Mouse (Mus musculus): ENCODE measurements around the gene Nfkbiz.

Nfkbiz gene

DNA sequence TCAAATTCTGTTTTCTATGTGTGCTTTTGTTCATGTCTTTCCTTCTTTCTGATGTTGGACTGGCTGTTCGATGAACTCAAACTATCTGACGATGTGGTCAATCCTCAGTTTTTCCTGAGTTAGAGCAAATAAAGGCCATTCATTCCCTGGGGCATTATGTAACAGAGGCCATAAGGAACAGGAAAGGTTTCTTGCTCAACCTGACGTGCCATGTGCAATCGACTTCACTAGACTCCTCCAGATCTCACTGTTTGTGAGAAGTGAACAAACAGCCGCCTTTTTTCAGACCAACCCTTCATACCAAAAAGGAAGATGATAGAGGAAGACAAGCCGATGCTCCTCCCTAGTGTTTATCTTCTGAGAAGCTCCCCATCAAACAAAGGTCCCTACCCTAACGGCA, 48.4 kb downstream of the Nfkbiz start:
- no peak for DNase-seq

DNA sequence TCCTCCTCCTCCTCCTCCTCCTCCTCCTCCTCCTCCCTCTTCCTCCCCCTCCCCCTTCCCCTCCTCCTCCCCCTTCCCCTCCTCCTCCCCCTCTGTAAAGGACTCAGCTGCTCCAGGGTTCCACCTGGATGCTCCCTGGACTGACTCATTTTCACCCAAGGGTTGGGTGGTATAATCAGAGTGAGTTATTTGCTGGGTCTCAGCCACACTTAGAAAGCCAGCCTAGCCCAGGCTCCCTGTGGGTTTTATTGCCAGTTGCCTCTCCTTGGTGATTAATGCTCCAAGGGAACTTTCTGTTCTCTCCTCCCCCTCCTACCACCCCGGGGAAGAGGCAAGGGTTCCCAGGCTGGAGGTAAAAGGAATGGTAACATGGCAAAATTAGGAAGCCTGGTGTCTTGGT, 49.4 kb downstream of the Nfkbiz start:
- no peak for DNase-seq

DNA sequence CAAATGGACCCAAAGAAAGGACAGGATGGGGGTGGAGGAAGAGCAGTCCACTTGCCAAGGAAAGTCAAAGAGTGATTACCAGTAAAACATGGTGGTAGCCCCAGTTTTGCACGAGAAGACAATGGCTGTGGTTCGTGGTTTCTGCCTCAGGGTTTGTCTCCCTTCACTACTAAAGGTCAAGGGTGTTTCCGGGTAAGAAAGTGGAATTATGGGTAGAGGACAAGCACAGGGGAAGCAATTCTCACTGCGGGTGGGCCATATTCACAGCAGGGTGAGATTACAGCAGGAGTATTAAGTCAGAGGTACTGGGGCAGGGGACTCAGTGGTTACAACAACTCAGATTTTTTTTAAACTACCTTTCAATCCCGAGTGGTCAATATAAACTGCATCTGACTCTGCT, 50.0 kb downstream of the Nfkbiz start:
- DNase-seq: no peak

DNA sequence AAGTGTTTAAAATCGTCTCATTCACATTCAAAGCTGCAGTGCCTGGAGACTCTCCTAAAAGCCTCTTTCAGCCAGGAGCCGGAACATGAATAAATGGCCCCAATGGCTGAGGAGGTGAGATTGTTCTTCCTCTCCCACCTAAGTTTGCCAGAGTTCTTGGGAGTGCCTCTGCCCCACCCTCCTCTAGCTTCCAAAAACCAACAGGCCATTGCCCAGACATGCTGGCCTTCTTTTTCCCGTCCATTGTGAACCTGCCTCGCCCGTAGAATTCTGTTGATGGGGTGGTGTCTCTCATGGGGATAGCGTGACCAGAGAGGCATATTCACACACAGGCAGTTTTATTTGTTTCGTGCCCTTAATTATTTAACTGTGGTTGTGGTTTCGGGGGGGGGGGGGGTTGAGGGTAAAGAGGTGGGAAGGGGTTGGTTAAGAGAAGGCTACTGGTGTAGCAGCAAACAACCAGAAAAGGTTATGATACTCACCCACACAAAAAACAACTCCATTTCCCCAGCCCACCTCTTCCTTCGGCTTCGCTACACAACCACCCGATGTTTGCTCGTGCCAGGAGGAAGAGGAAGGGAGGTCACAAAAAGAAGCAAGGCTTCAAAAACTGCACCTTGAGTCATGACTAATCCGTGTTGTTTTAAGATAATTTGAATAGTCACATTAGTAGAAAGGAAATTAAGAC, 51.2 kb downstream of the Nfkbiz start:
- DNase-seq: no peak

DNA sequence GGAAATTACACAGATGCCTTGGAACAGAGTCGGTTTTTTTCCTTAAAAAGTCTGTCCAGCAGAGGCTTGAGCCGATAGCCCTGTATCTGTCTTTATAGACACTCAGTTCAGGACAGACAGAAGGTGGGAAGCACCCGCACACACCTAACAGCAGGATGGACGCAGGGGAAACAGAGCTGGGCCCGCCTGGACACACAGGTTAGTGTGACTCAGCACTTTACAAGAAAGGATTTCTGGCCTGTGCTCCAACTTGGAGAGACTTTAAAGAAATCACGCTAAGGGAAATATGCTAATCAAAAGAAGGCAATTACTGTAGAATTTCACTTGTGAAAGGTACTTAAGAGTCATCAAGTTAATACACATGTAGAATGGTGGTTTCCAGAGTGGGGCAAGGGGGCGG, 54.3 kb downstream of the Nfkbiz start:
- DNase-seq: no peak

DNA sequence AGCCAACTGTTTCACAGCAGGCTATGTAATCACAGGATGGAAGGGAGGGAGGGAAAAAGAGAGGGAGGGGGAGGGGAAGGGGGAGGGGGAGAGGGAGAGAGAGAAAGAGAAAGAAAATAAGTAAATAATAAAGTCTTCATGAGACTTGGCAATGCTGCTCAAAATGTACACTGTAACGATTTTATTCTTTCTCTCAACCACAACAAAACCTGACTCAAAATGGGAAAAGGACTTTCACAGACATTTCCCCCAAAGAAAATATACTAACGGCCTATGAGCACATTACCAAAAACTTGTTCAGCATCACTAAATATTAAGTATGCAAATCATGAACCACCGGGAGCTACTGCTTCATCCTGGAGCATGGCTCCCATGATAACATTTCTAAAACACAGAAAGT, 54.8 kb downstream of the Nfkbiz start:
- no peak for DNase-seq

DNA sequence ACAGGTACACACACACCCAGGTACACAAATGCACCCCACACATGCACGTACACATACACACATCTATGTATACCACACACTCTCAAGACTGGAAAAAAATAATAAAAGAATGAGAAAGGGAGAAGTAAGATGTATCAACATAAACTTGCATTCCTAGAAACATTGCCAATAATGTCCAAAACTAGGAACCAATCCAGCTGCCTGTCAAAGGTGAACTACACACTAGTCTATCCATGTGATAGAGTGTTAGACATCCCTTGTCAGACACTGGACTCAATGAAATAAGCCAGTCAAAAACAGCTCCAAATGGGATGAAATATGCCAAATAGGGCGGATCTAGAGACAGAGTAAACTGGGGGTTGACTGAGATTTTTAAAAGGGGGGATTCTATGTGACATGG, 55.8 kb downstream of the Nfkbiz start:
- no peak for DNase-seq

DNA sequence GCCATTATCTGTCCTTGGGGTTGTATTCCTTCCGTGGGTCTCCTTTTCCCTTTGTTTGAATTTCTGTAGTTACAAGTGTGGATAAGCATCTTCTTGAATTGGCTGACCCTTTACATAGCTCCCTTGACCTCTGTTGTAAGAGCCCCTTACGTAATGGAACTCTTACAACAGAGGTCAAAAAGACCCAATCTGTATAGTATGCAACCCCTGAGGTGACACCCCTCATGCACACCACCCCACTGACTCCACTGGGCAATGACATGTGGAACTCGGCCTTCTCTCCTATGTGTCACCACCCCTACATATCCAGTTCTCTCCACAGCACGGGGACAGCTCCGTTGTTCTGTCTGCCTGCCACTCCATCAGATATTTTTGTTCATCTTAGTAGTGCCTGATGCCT, 56.9 kb downstream of the Nfkbiz start:
- DNase-seq: no peak

DNA sequence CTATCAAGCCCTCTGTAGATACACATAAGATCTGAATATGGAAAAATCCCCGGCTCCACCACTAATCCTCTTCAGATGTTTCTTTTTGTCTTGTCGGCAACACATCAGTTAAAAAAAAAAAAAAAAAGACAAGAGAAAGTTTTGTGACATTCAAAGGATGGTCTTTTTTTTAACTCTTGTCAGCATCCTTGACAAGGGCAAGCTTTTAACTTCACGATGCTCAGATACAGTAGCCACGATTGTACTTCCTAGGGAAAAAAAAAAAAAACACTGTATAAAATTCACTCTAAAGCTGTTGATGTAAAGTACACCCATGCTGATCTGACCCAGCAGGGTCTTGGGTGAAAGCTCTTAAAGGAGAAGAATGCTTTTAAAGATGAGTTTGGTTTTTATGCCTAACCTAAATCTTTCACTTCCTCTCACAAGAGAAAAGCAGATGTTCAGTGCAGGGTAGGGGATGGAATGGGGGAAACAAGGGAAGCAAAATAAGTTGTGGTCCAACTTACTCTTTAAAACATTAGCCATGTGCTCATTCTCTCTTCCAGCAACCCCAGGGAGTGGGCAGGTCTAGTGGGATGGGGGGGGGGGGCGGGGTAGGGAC, 57.6 kb downstream of the Nfkbiz start:
- no peak for DNase-seq

DNA sequence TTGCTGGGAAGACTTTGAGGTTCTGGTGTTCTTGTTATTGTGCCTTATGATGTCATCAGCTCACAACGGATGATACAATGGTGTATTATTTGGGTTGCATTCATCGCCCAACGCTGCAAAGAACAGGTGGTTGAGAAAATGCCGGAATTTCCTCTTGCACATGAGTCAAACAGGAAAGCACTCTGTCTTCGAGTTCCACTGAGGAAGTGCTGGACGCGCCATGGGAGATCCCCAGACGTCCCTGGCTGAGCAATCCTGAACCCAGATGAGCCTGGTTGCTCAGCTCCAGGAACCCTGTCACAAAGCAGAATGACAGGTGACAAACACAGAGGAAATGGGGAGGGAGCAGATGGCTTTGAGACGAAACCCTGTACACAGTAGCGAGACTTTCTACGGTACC, 62.4 kb downstream of the Nfkbiz start:
- DNase-seq: no peak

DNA sequence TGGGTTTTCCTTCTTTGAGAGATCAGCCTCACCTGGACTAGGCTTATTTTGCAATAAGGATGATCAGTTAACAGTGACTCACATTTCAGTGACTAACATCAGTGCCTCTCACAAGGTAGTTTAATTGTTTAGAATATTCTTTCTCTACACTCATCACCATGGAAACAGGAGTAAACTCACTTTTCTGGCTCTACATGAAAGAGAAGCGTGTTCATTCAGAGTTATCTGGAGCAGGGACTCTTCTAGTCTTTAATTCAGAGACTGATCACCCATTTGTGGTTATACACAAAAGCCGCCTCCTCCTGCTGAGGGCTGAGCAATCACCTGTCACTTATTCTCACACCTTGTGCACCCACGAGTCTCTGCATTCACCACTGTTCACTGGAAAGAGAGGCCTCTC, 68.5 kb downstream of the Nfkbiz start:
- no peak for DNase-seq
